Mouse (Mus musculus) monocyte, adult 2 months (primary cell): ENCODE measurements at regions not wholly inside any gene's neighbourhood (a gene's known extent, or its start where the extent isn't known, plus 50 kb on each side); places are given as distances from the start of the nearest gene placed in this dataset.

Source experiments
- DNase-seq, 2 experiments: peaks; one replicate each; pipeline ENCODE4 v3.0.0; 2022; ENCODE audit warnings: low spot score in 2 of 2, low read depth in 1 of 2

DNA sequence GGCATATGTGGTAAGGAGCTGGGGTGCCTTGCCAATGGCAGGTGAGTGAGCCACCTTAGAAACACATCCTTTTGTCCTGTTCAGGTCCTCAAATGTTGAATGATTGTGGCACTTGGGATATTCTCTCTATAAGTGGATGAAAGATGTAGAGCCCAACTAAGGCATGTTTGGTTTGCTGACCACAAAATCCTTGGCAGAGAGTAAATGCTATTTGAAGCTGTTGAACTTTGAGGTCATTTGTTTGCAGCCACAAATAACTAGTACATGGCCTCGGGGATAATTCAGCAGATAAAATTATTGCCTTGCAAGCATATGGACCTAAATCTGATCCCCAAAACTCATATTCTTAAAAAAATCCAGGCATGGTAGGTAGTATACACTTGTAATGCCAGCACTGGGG lies 281.2 kb downstream of the Cd47 start:
- DNase-seq = no peak

- no peak for DNase-seq
Measured at GRCm38 (mm10) chr16:50092318-50092717, 292.0 kb downstream of the Cd47 start.

GRCm38 (mm10) chr16:50092780-50093179 lies 292.4 kb downstream of the Cd47 start:
- DNase-seq = no peak

GRCm38 (mm10) chr16:50095858-50096551 lies 295.7 kb downstream of the Cd47 start:
- no peak for DNase-seq

GRCm38 (mm10) chr16:50096563-50096962 lies 296.2 kb downstream of the Cd47 start:
- DNase-seq = no peak

DNA sequence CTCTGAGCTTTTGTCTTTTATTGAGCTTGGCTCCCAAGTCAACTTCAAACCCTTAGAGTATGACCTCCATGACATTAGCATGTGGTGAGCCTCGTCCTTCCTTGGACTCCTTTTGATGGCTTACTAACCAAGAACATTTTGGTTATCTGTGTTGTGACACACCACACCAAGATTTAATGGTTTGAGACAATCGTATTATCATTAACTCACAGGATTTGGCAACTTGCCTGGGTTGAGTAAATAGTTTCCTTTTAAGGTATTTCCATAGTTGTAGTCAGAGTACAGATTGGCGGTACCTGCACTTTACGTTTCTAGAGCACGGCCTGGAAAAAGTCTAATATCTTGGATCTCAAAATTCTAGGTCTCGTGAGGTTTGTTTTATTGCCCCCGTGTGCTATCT lies 303.0 kb downstream of the Cd47 start:
- DNase-seq = no peak

- no peak for DNase-seq
Measured at GRCm38 (mm10) chr16:50118150-50118549, 314.0 kb downstream of the Bbx start.

DNA sequence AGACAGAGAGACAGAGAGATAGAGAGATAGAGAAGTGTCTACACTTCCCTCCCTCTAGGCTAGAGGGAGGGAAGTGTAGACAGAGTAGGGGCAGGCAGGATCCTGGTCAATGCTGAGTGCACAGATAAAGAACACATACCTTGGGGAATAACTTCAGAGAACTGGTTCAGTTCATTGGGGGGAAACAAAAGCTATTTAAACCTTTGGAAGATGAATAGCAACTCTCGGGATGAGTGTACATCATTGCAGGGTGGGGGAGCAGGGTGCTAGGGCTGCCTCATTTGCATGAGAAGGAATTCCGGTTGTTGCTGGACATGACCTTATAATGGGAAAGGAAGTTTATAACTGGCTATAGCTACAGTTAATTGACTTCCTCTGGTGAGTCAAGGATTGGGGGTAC lies 309.7 kb downstream of the Bbx start:
- DNase-seq = no peak

GRCm38 (mm10) chr16:50124646-50125045 lies 307.5 kb downstream of the Bbx start:
- no peak for DNase-seq

GRCm38 (mm10) chr16:50125564-50125963 lies 306.6 kb downstream of the Bbx start:
- no peak for DNase-seq

GRCm38 (mm10) chr16:50131406-50131805 lies 300.8 kb downstream of the Bbx start:
- DNase-seq = no peak
